Mouse (Mus musculus) natural killer cell, adult 2 months (primary cell): Measurements from ENCODE around the gene Tmprss15.

Experiments used
- DNase-seq, 2 experiments: peaks; one replicate each; pipeline ENCODE4 v3.0.0; 2022; ENCODE audit warnings: low spot score in 2 of 2

Gene Tmprss15

DNA sequence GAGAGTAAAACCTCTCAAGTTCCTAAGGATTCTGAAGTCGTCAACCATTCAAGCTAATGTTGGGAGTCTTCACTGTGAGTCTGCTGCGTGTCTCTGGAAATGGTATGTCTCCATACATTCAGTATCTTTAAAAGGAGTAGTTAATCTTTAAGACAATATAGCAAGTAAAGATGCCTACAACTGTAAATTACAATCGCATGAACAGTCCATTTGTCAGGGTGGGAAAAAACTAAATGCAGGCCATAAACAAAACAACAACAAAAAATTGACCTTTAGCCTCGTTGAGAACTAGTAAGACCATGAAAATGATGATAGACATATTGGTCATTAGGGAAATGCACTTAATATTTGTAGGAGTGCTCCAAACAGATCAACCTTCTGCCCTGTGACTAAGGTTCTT, at the start of gene Tmprss15:
Gene Tmprss15 (minus strand): TSS at position 101 of the 400 bp plus-strand sequence.
- DNase-seq, result no peak

DNA sequence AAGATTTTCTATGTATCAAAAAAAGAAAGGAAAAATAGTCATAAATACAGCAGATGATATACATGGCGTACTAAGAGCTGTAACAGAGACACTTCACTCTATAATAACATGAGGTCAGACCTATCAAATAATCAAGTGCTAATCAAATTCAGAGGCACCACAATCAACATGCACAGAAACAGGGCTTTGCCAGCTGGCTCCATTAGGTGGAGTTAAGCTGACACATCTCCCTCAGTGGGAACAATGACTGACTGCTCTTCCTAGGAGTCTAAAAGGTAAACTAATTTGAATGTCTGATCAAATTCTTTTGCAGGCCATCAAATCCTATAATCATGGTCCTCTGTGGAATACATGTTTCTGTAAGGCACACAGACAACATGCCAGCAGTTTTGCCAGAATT, 24.0 kb upstream of the Tmprss15 start:
- DNase-seq, result no peak

DNA sequence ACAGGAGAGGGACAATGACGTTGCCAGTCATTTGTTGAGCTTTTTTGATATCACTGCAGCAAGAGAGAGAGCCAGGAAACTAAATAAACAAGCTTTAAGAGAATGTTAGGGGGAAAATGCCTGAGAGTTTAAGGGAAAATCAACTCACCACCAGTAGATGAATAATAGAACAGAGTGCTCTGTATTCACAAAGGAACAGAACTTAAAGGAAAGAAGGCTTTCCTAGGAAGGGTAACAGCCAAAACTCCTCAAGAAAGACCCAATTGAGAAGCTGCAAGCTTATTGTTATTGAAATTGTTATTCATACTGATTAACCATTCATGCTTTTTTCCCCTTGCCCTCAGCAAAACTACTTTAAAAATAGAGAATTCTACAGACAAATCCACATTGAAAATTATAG, 18.6 kb upstream of the Tmprss15 start:
- no peak for DNase-seq

GRCm38 (mm10) chr16:79108969-79109368, 18.1 kb upstream of the Tmprss15 start:
- no peak for DNase-seq

GRCm38 (mm10) chr16:79100325-79100724, 9.4 kb upstream of the Tmprss15 start:
- no peak for DNase-seq

- no peak for DNase-seq
Measured at GRCm38 (mm10) chr16:79098321-79098720, 7.4 kb upstream of the Tmprss15 start.

- DNase-seq, result no peak
Measured at GRCm38 (mm10) chr16:79086550-79086949, 4.3 kb downstream of the Tmprss15 start.

DNA sequence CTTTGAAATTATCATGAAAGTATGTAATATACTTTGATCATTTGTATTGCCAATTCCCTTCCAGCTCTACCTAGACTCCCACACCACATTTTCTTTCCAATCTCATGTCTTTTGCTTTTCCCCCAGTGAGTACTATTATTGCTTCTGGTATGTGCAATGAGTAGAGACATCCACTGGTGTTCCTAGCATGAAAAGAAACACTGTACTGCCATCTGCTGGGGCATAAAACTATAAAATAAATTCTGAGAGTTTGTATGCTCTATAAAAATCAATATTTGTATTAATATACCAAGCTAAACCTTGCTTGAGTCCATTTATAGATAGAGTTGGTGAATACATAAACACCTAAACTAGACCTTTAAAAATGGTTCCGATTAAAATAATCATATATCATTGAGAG, 27.0 kb downstream of the Tmprss15 start:
- DNase-seq, result no peak

DNA sequence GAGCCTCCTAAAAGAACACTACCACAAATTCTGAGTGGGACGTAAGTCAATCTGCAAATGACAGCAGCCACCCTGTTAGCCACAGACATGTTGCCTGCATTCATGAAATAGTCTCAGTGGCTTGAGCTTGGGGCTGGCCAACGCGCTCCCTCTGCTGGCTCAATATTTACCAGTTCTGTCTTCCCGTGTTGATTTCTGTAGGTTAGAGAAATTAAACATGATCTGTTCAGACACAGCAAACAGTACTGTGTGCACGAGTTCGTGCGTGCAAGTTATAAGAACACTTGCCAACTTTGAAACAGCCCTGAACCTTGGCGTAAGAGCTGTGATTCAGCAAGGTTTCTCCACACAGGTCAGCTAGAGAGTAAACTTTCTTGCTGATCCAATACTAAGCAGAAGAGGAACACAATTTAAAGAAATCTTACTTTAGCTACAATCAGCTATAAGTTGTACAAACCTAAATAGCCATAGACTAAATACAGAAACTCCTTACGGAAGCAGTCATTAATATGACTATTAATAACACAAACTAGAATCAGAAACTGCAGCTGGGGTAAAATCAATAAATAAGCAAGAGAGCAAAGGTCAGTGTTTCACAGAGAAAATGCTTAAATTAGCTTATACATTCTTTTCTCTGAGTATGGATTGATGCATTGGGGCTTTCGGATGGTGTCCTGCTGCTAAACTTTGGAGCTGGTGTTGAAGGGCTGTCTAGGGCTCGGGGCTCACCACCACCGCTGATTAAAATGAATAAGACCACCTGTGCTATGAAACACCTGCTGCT, 31.9 kb downstream of the Tmprss15 start:
- DNase-seq, result no peak

GRCm38 (mm10) chr16:79032593-79032992, 58.3 kb downstream of the Tmprss15 start:
- no peak for DNase-seq

GRCm38 (mm10) chr16:79002812-79003211, 88.1 kb downstream of the Tmprss15 start:
- no peak for DNase-seq

DNA sequence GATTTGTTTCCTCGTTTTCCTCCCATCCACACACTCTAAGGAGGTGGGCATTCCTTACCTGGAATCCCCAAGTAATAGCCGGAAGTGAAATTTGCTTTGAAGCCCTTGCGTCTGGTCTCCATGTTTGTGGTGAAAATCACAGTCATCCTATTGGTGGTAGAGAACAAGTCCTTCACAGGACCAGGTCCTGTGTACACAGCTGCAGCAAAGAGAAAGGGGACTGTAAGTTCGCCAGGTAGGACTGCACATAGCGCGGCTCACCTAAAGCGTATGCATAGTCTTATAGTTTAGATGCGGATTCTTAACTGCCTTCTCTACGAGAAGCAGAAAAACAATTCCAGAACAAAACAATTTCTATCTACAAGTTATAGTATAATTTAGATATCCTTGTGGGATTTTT, 89.2 kb downstream of the Tmprss15 start:
- no peak for DNase-seq

DNA sequence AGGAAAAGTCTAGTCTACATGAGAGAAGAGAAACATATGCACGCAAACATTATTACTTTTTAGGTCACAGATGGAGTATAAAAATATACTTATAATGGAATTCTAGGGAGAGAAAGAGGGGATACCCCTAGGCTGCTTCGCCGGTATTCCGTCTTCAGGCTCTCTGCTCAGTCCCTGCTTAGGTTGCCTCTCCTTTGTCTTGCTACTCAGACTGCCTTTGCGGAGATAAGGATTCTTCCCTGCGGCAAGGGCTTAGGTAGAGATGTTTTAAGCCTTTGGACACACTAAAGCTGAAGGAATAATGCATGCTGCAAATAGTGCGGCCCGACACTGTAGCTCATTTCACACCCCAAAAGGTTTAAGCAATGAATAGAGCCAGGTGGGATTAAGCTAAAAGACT, 114.5 kb downstream of the Tmprss15 start:
- no peak for DNase-seq

GRCm38 (mm10) chr16:78974099-78974498, 116.8 kb downstream of the Tmprss15 start:
- DNase-seq, result no peak

GRCm38 (mm10) chr16:78969091-78969731, 121.7 kb downstream of the Tmprss15 start:
- no peak for DNase-seq

GRCm38 (mm10) chr16:78957434-78957833, 133.5 kb downstream of the Tmprss15 start:
- DNase-seq, result no peak

GRCm38 (mm10) chr16:78950359-78950758, 140.5 kb downstream of the Tmprss15 start:
- DNase-seq, result no peak

DNA sequence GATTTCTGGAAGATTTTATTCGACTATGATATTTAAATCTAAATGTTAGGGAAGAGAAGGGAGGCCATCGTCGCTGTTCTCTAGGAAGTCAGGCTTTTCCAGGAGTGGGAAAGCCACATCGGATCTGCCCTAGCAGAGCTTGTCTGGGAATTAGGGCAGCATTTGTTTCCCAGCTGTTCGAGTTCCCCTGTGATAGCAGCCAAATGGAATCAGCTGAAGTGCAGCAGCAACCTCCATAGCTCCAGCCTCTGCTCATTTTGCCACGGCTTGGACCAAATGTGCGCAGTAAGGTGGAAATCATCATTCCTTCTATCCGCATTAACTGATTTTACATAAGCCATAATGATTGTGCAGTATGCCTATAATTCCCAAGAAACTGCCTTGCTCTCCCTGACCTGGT, 153.1 kb downstream of the Tmprss15 start:
- DNase-seq, result no peak

GRCm38 (mm10) chr16:78934298-78934697, 156.6 kb downstream of the Tmprss15 start:
- DNase-seq, result no peak

DNA sequence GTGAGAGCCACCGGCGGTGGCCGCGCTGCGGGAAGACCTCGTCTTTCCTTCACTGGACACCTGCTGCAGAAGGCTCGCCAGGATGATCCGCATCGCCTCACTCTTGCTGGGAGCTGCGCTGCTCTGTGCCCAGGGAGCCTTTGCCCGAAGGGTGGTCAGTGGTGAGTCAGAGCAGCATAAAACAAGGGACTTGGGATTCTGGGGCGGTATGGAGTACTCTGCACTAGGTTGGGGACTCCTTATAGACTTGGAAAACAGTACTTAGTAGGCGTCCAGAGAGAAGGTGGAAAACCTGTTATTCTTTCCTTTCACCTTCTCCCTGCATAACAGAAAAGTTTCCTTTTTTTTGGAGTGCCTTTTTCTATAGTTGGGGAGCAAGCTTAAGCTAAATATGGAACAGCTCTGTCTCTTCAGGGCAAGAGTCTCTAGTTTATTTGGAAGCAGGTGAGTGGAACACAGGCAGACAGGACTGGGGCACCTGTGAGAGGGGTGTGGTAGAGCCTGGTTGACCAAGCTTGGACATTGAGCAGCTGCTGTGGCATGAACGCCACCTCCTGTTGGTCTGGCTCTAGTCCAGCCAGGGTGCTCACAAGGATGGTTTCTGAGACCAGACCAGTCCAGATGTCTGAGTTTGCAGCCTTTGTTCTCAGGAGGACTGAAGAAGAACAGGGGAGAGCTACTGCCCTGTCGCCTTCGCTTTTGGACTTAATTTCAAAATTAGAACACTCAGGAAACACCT, 159.4 kb downstream of the Tmprss15 start:
- DNase-seq, result no peak

- no peak for DNase-seq
Measured at GRCm38 (mm10) chr16:78930382-78931286, 160.3 kb downstream of the Tmprss15 start, which contains the start of gene Chodl. Gene Chodl (plus strand): TSS chr16:78930948.

GRCm38 (mm10) chr16:78922644-78923043, 168.3 kb downstream of the Tmprss15 start:
- DNase-seq, result no peak
